Mouse (Mus musculus) intestine, embryonic 14.5 days (tissue): Measurements from ENCODE around the gene Spem1. TPM values are rescaled to one million over a fixed set of nuclear protein-coding genes. Genes with fewer than 3 reads are reported as not detected.

ENCODE experiments used
- ATAC-seq: fragments of 200-750 bp; cut with Nextera tagmentation; replicated peaks from 2 replicates; pipeline ENCODE4 v1.8.0; 2017; ENCODE audit warnings: low read depth, moderate number of reproducible peaks, moderate TSS enrichment, moderate library complexity; ENCODE audit not compliant: low FRiP score, low TSS enrichment
- DNase-seq: peaks from one replicate; pipeline ENCODE4 v3.0.0-alpha.2; 2018; ENCODE audit warnings: low spot score
- H3K27ac ChIP-seq: fragments of 300-500 bp; sonication (generic); 2 replicates; pipeline ENCODE4 v1.5.1; 2014; ENCODE audit warnings: low read depth, mild to moderate bottlenecking, control low read depth
- H3K27me3 ChIP-seq: fragments of 300-500 bp; sonication (generic); replicated peaks from 2 replicates; pipeline ENCODE4 v1.6.1; 2014; ENCODE audit warnings: low read length, control low read depth; ENCODE audit not compliant: control insufficient read depth, insufficient read depth
- H3K36me3 ChIP-seq: fragments of 300-500 bp; sonication (generic); 2 replicates; pipeline ENCODE4 v1.6.1; 2014; ENCODE audit warnings: low read length, control low read depth; ENCODE audit not compliant: control insufficient read depth, insufficient read depth
- H3K4me1 ChIP-seq: fragments of 300-500 bp; sonication (generic); replicated peaks from 2 replicates; pipeline ENCODE4 v1.6.1; 2014; ENCODE audit warnings: low read length, control low read depth, mixed read lengths; ENCODE audit not compliant: control insufficient read depth, insufficient read depth
- H3K4me2 ChIP-seq: fragments of 300-500 bp; sonication (generic); 2 replicates; pipeline ENCODE4 v1.6.1; 2014; ENCODE audit warnings: low read length
- H3K4me3 ChIP-seq: fragments of 300-500 bp; sonication (generic); 2 replicates; pipeline ENCODE4 v1.5.1; 2014; ENCODE audit warnings: low read depth, low read length, control low read depth, mixed read lengths
- H3K9ac ChIP-seq: fragments of 300-500 bp; sonication (generic); 2 replicates; pipeline ENCODE4 v1.6.1; 2014; ENCODE audit warnings: mild to moderate bottlenecking, low read length
- H3K9me3 ChIP-seq: fragments of 300-500 bp; sonication (generic); 2 replicates; pipeline ENCODE4 v1.6.1; 2016; ENCODE audit warnings: low read length, control low read depth; ENCODE audit not compliant: control insufficient read depth
- WGBS: fragments of 180-500 bp; shearing (Covaris S2); extraction: QIAGEN DNeasy Blood & Tissue Kit; methylation state at CpG from one replicate; pipeline ENCODE4 v1.1.7; 2014; 5-methylcytosine and 5-hydroxymethylcytosine counted together
- polyA plus RNA-seq: library from polyadenylated mRNA; unstranded; fragments of >200 nt; fragmentation: Nextera tagmentation; extraction: Ambion mirVana; gene quantifications from 2 replicates; pipeline ENCODE4 v1.2.1, GENCODE M21; 2014

Spem1 gene
- polyA plus RNA-seq, 1 experiment from 2014 or later = not detected

DNA sequence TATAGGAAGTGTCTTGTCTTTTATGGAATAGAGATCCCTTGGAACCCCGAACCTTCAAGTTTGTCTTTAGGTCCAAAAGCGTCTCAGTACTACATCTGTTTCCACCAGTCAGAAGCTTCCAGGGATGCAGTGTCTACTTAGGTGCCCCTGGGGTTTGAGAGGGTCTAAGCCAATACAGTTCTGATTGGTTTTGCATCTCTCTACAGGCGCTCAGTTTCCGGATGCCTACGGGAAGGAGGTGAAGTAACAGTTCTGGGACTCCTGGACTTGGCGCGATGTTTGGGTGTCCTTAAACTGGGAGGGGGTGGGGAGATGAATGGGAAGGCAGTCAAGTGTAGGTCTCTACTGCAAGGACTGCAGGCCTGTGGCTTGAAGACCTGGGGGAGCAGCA is 16.7 kb upstream of the Spem1 start:
- peaks cover 29% of the 10 kb centered on the region for H3K4me1 ChIP-seq
- 1% methylated on average over 7 of the region's 7 CpGs for whole genome bisulfite sequencing
- DNase-seq = no peak
- peak overlapping the region; percentile 64 for H3K9ac ChIP-seq
- H3K27me3 ChIP-seq = no peaks in the 10 kb centered on the region
- peak overlapping the region; percentile 68 for H3K4me2 ChIP-seq
- H3K36me3 ChIP-seq = 0 out of 2 replicates have a peak, but pooled peaks cover 2% of the 10 kb centered on the region
- H3K4me3 ChIP-seq = peak overlapping the region; percentile 79
- peak overlapping the region; percentile 83 for H3K27ac ChIP-seq
- no peaks in the 10 kb centered on the region for H3K9me3 ChIP-seq
- ATAC-seq = peak; percentile 2; the same call in 1 of the 2 replicates

GRCm38 (mm10) chr11:69837952-69838713 is 16.2 kb upstream of the Spem1 start, which contains the start of gene Tmem256:
Gene Tmem256 (plus strand): TSS chr11:69838514.
- peak within 1 kb of the TSS; percentile 79 for H3K4me3 ChIP-seq
- under 1% methylated on average over 34 of the region's 34 CpGs for WGBS
- peak within 1 kb of the TSS; percentile 83 for H3K27ac ChIP-seq
- DNase-seq (peak; percentile 100), ATAC-seq (peak; percentile 89)
- peaks cover 32% of the 10 kb centered on the region for H3K4me1 ChIP-seq
- H3K9ac ChIP-seq = peak within 1 kb of the TSS; percentile 64
- H3K4me2 ChIP-seq = peak within 1 kb of the TSS; percentile 77
- H3K9me3 ChIP-seq = no peaks in the 10 kb centered on the region
- H3K36me3 ChIP-seq = peaks cover 8% of the 10 kb centered on the region; the same call in 1 of the 2 replicates
- H3K27me3 ChIP-seq = no peaks in the 10 kb centered on the region

- peak within 1 kb of the TSS; percentile 79 for H3K4me3 ChIP-seq
- no peaks in the 10 kb centered on the region for H3K27me3 ChIP-seq
- H3K4me1 ChIP-seq = peaks cover 32% of the 10 kb centered on the region
- H3K27ac ChIP-seq = peak within 1 kb of the TSS; percentile 83
- no peaks in the 10 kb centered on the region for H3K9me3 ChIP-seq
- ATAC-seq (peak; percentile 74), DNase-seq (no peak)
- WGBS = 0% methylated on average over 30 of the region's 32 CpGs
- peak within 1 kb of the TSS; percentile 64 for H3K9ac ChIP-seq
- H3K36me3 ChIP-seq = peaks cover 14% of the 10 kb centered on the region
- H3K4me2 ChIP-seq = peak within 1 kb of the TSS; percentile 77
Measured at GRCm38 (mm10) chr11:69837604-69837951, 15.6 kb upstream of the Spem1 start, which contains the start of gene Nlgn2. Gene Nlgn2 (minus strand): TSS chr11:69837784.

DNA sequence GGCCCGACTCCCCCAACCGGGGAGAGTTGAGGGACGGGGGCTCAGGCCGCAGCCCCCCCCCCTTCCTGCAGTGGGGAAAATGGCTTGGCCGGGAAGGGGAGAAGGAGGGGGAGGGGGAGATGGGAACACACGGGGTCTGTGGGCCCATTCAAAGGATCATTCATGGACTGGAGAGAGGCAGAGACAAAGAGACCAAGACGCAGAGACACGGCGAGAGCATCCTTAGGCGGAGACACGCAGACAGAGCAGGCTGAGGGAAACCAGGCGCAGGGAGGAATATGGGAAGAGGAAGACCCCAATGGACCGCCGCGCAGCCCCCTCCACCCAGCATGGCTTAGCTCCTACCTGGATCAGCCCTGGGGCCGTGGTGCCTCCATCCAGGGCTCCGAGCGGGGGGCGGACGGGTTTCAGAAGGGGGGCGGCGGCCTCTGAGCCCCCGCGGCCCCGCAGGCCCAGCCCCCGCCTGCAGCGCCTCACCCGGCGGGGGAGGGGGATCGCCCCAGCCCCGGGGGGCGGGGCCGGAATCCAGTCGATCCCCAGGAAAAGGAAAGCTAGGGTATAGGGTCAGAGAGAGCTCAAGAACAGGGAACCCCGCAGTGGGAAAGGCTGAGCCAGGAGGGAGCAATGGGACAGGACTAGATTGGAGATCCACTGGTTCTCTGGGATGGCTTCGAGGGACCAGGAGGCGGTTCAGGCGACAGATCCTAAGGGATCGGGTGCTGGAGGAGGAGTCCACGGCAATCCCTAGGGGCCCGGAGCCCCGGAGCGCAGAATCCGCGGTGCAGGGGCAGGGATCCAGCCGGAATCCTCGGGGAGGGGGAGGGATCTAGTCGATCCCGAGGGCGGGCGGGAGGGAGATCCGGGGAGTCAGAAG is 15.0 kb upstream of the Spem1 start:
- peaks cover 32% of the 10 kb centered on the region for H3K4me1 ChIP-seq
- peak overlapping the region; percentile 77 for H3K4me2 ChIP-seq
- H3K27me3 ChIP-seq = no peaks in the 10 kb centered on the region
- ATAC-seq (peak; percentile 0; the same call in 1 of the 2 replicates), DNase-seq (peak; percentile 83)
- peak overlapping the region; percentile 79 for H3K4me3 ChIP-seq
- peaks cover 20% of the 10 kb centered on the region for H3K36me3 ChIP-seq
- peak overlapping the region; percentile 78 for H3K27ac ChIP-seq
- H3K9me3 ChIP-seq = no peaks in the 10 kb centered on the region
- H3K9ac ChIP-seq = peak overlapping the region; percentile 62
- 2% methylated on average over 51 of the region's 52 CpGs for WGBS

DNA sequence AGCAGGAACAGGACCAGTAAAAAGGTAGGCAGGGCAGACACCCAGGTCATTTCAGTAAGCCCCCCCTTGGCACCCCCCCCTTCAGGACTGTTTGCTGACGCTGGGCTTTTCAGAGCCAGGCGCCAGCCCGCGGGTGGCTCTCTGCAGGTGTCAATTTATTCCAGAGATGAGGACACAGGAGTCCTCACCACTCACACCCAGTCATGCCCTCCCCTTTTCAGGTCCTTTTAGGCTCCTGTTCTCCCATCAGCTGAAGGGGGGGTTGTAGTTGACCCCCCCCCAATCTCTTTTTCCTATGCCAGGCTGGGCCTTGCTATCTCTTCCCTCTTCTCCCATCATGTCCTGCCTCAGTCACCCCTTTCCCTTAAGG is 14.0 kb upstream of the Spem1 start:
- Histone ChIP-seq H3K4me3 (peak overlapping the region; percentile 79), H3K9me3 (no peaks in the 10 kb centered on the region), H3K4me1 (peaks cover 32% of the 10 kb centered on the region), H3K27me3 (no peaks in the 10 kb centered on the region), H3K36me3 (peaks cover 20% of the 10 kb centered on the region), H3K9ac (no peak overlapping the region), H3K4me2 (peak overlapping the region; percentile 77), H3K27ac (no peak overlapping the region)
- ATAC-seq (no peak), DNase-seq (no peak)
- WGBS = 19% methylated on average over 4 of the region's 4 CpGs

DNA sequence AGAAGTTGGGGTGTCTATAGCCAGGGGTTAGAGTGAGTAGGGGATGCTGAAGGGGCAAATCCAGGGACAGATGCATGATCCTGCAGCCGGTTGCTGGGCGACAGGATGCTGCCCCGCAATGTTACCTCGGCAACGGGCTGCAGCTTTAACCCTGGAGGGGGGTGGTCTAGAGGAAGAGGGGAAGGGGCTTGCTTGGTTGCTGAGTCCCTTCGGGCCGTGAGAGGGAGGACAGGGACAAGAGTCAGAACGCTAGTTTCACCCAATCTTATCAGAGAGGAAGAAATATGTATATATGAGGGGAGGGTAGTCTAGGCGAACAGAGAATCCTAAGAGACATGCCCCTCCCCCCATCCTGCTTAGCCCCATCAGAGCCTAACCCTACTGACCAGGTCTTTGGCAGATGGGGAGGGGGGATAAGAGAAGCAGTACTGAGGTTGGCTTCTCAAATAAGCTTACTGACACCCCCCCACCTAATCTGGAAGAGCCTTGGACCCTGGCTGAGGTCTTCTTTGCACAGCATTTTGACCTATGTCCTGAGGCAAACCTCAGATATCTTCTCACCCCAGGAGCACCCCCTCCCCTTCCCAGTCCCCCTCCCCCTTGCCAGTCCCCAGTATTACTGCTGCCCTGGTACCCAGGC is 13.5 kb upstream of the Spem1 start:
- 19% methylated on average over 9 of the region's 9 CpGs for WGBS
- Histone ChIP-seq H3K9me3 (no peaks in the 10 kb centered on the region), H3K4me1 (peaks cover 32% of the 10 kb centered on the region), H3K4me3 (peak overlapping the region; percentile 79), H3K36me3 (peaks cover 20% of the 10 kb centered on the region), H3K27ac (no peak overlapping the region), H3K4me2 (peak overlapping the region; percentile 77), H3K27me3 (no peaks in the 10 kb centered on the region), H3K9ac (no peak overlapping the region)
- DNase-seq = no peak
- no peak for ATAC-seq

- ATAC-seq = no peak
- WGBS = 16% methylated on average over 31 of the region's 48 CpGs
- peak; percentile 70 for DNase-seq
- H3K9me3 ChIP-seq = no peaks in the 10 kb centered on the region
- no peaks in the 10 kb centered on the region for H3K27me3 ChIP-seq
- H3K27ac ChIP-seq = peak overlapping the region; percentile 11; the same call in 1 of the 2 replicates
- H3K4me1 ChIP-seq = peaks cover 28% of the 10 kb centered on the region
- peak overlapping the region; percentile 79 for H3K4me3 ChIP-seq
- peak overlapping the region; percentile 77 for H3K4me2 ChIP-seq
- H3K9ac ChIP-seq = peak overlapping the region; percentile 60
- peaks cover 20% of the 10 kb centered on the region for H3K36me3 ChIP-seq
Measured at GRCm38 (mm10) chr11:69834001-69834549, 12.1 kb upstream of the Spem1 start.

- Histone ChIP-seq H3K9ac (peak overlapping the region; percentile 60; the same call in 1 of the 2 replicates), H3K27me3 (no peaks in the 10 kb centered on the region), H3K4me3 (peak overlapping the region; percentile 79), H3K27ac (0 out of 2 replicates have a peak overlapping the region, but pooled peaks have one; percentile 11), H3K36me3 (peaks cover 22% of the 10 kb centered on the region), H3K4me1 (peaks cover 25% of the 10 kb centered on the region), H3K4me2 (peak overlapping the region; percentile 77), H3K9me3 (no peaks in the 10 kb centered on the region)
- ATAC-seq (no peak), DNase-seq (no peak)
- 55% methylated on average over 8 of the region's 8 CpGs for WGBS
Measured at GRCm38 (mm10) chr11:69833554-69833953, 11.6 kb upstream of the Spem1 start.
